Mouse (Mus musculus) ovary, adult 18-20 months (tissue): Measurements from ENCODE around the gene Rfx5.

Source experiments
- DNase-seq: peaks from one replicate; pipeline ENCODE4 v3.0.0; 2022; ENCODE audit warnings: low spot score, mixed read lengths

Rfx5 gene

GRCm38 (mm10) chr3:94996946-94997345 is 43.1 kb downstream of the Rfx5 start:
- DNase-seq = no peak

- no peak for DNase-seq
Measured at GRCm38 (mm10) chr3:95002569-95002968, 48.7 kb downstream of the Rfx5 start.

- no peak for DNase-seq
Measured at GRCm38 (mm10) chr3:95003273-95003672, 49.4 kb downstream of the Rfx5 start.

GRCm38 (mm10) chr3:95005651-95006050 is 51.8 kb downstream of the Rfx5 start:
- no peak for DNase-seq

GRCm38 (mm10) chr3:95007706-95008105 is 53.8 kb downstream of the Rfx5 start:
- DNase-seq = no peak

- DNase-seq = no peak
Measured at GRCm38 (mm10) chr3:95010396-95010795, 56.5 kb downstream of the Rfx5 start.
